Mouse (Mus musculus): ENCODE results near the gene Dcpp2.
"Not testable (repeated sequence)": the region's sequence is repeated elsewhere in the genome, so short reads cannot be mapped to it uniquely, and the experiment has no call there.

The Dcpp2 gene

GRCm38 (mm10) chr17:23931157-23931556 is 50.5 kb downstream of the Dcpp2 start:
- DNase-seq: no peak

DNA sequence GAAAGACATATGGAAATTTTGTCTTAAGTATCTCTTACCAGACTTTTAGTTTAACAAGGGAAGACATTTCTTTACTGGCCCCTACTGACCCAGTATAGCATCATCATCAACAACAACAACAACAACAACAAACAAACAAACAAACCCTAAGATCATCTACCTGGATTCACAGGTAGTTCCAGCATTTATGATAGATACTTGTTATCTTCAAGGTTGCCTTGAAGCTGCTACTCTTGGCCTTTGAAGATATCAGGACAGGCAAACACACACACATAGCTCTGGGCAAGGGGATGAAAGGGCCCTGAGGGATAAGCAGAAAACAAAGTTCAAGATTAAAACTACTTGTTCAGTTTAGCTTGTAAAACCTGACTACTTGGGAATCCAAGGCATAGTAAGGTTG is 60.7 kb downstream of the Dcpp2 start, which contains the start of gene Sbp:
TSS of gene Sbp (plus strand) at position 301 of the 400 bp plus-strand sequence.
- no peak for DNase-seq

DNA sequence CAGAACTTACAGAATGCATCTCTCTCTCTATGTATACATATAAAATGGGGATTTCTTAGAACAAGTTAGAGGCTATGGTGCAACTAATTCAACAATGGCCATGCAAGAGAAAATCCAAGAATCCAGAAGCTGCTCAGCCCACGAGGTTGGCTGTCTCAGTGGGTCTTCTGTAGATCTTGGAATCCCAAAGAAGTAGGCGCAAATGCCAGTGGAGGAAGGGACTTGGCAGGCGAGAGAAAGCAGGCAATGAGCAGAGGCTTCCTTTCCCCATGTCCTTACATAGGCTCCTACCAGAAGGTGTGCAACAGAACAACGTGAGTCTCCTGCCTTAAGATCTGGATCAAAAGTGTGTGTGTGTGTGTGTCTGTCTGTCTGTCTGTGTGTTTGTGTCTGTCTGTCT is 66.8 kb downstream of the Dcpp2 start:
- not testable (repeated sequence) for DNase-seq

DNA sequence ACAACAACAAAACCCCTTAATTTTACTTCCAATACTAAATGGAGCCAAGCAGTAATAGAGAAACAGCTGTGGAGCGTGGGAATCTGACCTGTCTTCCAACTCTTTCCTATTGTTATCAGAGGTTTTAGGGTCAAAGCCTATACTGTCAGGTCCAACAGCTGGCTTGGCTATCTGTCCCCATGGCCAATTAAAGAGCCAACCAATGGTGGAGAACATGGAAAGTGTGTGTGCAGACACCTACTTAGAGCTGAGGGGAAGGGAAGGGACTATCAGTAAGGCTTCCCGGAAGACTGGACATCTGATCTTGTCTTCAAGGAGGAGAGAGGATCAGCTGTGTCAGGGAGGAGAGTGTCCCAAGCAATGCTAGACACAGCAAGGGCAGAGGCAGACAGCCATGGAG is 68.4 kb downstream of the Dcpp2 start:
- DNase-seq: no peak
